Mouse (Mus musculus) midbrain, embryonic 11.5 days (tissue): Measurements from ENCODE around the gene Hist1h3g. TPM values are rescaled to one million over a fixed set of nuclear protein-coding genes. Genes with fewer than 3 reads are reported as not detected.
A peak's percentile ranks its signal among the peaks of the same experiment; 100 is the strongest.
"Not testable (repeated sequence)": the region's sequence is repeated elsewhere in the genome, so short reads cannot be mapped to it uniquely, and the experiment has no call there.

Source experiments
- ATAC-seq: fragments of 200-750 bp; cut with Nextera tagmentation; 2 replicates; pipeline ENCODE4 v1.8.0; 2017; ENCODE audit warnings: moderate TSS enrichment, moderate library complexity; ENCODE audit not compliant: low FRiP score
- DNase-seq: peaks from one replicate; pipeline ENCODE4 v3.0.0; 2015; ENCODE audit warnings: low spot score; ENCODE audit errors: missing footprints
- H3K27ac ChIP-seq: fragments of 300-500 bp; sonication (generic); 2 replicates; pipeline ENCODE4 v1.5.1; 2014; ENCODE audit warnings: low read depth, low read length
- H3K27me3 ChIP-seq: fragments of 300-500 bp; sonication (generic); 2 replicates; pipeline ENCODE4 v1.6.1; 2014; ENCODE audit warnings: mild to moderate bottlenecking, low read length, moderate library complexity, mixed read lengths; ENCODE audit not compliant: control insufficient read depth, insufficient read depth
- H3K36me3 ChIP-seq: fragments of 300-500 bp; sonication (generic); 2 replicates; pipeline ENCODE4 v1.6.1; 2014; ENCODE audit warnings: mild to moderate bottlenecking, low read length, moderate library complexity, mixed read lengths; ENCODE audit not compliant: control insufficient read depth, insufficient read depth
- H3K4me1 ChIP-seq: fragments of 300-500 bp; sonication (generic); 2 replicates; pipeline ENCODE4 v1.6.1; 2014; ENCODE audit warnings: low read length; ENCODE audit not compliant: control insufficient read depth, insufficient read depth
- H3K4me2 ChIP-seq: fragments of 300-500 bp; sonication (generic); 2 replicates; pipeline ENCODE4 v1.6.1; 2014; ENCODE audit warnings: mild to moderate bottlenecking, moderate library complexity
- H3K4me3 ChIP-seq: fragments of 300-500 bp; sonication (generic); 2 replicates; pipeline ENCODE4 v1.5.1; 2014; ENCODE audit warnings: low read depth, low read length
- H3K9ac ChIP-seq: fragments of 300-500 bp; sonication (generic); 2 replicates; pipeline ENCODE4 v1.6.1; 2014; ENCODE audit warnings: low read length
- H3K9me3 ChIP-seq: fragments of 300-500 bp; sonication (generic); 2 replicates; pipeline ENCODE4 v1.6.1; 2016; ENCODE audit warnings: low read length; ENCODE audit not compliant: control insufficient read depth
- WGBS: fragments of 180-500 bp; shearing (Covaris S2); extraction: QIAGEN DNeasy Blood & Tissue Kit; methylation state at CpG from one replicate; pipeline ENCODE4 v1.1.7; 2014; 5-methylcytosine and 5-hydroxymethylcytosine counted together
- polyA plus RNA-seq: library from polyadenylated mRNA; unstranded; fragments of >200 nt; fragmentation: Nextera tagmentation; extraction: Ambion mirVana; gene quantifications from 2 replicates; pipeline ENCODE4 v1.2.1, GENCODE M21; 2014

The Hist1h3g gene
- polyA plus RNA-seq, 1 experiment from 2014 or later: 4.0 TPM

GRCm38 (mm10) chr13:23530181-23530900 lies 4.9 kb upstream of the Hist1h3g start:
- H3K4me1 ChIP-seq: peaks cover 10% of the 10 kb centered on the region; the same call in 1 of the 2 replicates
- DNase-seq: peak; percentile 97
- WGBS: under 1% methylated on average over 20 of the region's 20 CpGs

GRCm38 (mm10) chr13:23530901-23531875 lies 4.0 kb upstream of the Hist1h3g start, which contains the start of gene Hist1h4h:
Hist1h4h (plus strand) TSS chr13:23531050.
- WGBS: under 1% methylated on average over 57 of the region's 70 CpGs
- Histone ChIP-seq H3K4me2 (peak within 1 kb of the TSS; percentile 45), H3K9me3 (no peaks in the 10 kb centered on the region), H3K36me3 (no peaks in the 10 kb centered on the region), H3K27ac (peak within 1 kb of the TSS; percentile 98), H3K4me3 (peak within 1 kb of the TSS; percentile 45), H3K4me1 (peaks cover 11% of the 10 kb centered on the region), H3K27me3 (no peaks in the 10 kb centered on the region), H3K9ac (peak within 1 kb of the TSS; percentile 86)
- DNase-seq (peak; percentile 99), ATAC-seq (peak; percentile 75)

More at GRCm38 (mm10) chr13:23530181-23530900, 4.9 kb upstream of the Hist1h3g start:
- peak overlapping the region; percentile 86 for H3K9ac ChIP-seq
- peak overlapping the region; percentile 45 for H3K4me3 ChIP-seq
- H3K36me3 ChIP-seq: no peaks in the 10 kb centered on the region
- no peaks in the 10 kb centered on the region for H3K9me3 ChIP-seq
- H3K4me2 ChIP-seq: peak overlapping the region; percentile 45
- ATAC-seq: no peak
- peak overlapping the region; percentile 98 for H3K27ac ChIP-seq
- H3K27me3 ChIP-seq: no peaks in the 10 kb centered on the region

GRCm38 (mm10) chr13:23532262-23533075 lies 2.8 kb upstream of the Hist1h3g start:
- no peaks in the 10 kb centered on the region for H3K27me3 ChIP-seq
- H3K9me3 ChIP-seq: no peaks in the 10 kb centered on the region

GRCm38 (mm10) chr13:23533560-23534367 lies 1.5 kb upstream of the Hist1h3g start, which contains the start of gene Hist1h2af:
Hist1h2af (plus strand) TSS chr13:23533906.
- Histone ChIP-seq H3K4me1 (peaks cover 19% of the 10 kb centered on the region), H3K27ac (peak within 1 kb of the TSS; percentile 98), H3K4me2 (peak within 1 kb of the TSS; percentile 45), H3K9ac (peak within 1 kb of the TSS; percentile 66), H3K4me3 (peak within 1 kb of the TSS; percentile 48)
- ATAC-seq: peak; percentile 64
- under 1% methylated on average over 22 of the region's 53 CpGs for WGBS
- H3K36me3 ChIP-seq, H3K27me3 ChIP-seq, H3K9me3 ChIP-seq: not testable (repeated sequence)
- DNase-seq: peak; percentile 94

More at GRCm38 (mm10) chr13:23532262-23533075, 2.8 kb upstream of the Hist1h3g start:
- Histone ChIP-seq H3K4me1 (peaks cover 19% of the 10 kb centered on the region), H3K36me3 (no peaks in the 10 kb centered on the region), H3K27ac (peak overlapping the region; percentile 98), H3K9ac (peak overlapping the region; percentile 86), H3K4me2 (peak overlapping the region; percentile 45), H3K4me3 (peak overlapping the region; percentile 45)
- 23% methylated on average over 9 of the region's 9 CpGs for WGBS
- DNase-seq (peak; percentile 91), ATAC-seq (no peak)

GRCm38 (mm10) chr13:23534368-23535131 lies 672 bp upstream of the Hist1h3g start:
- peak; percentile 10 for ATAC-seq
- under 1% methylated on average over 15 of the region's 15 CpGs for WGBS
- H3K4me1 ChIP-seq: peaks cover 16% of the 10 kb centered on the region

GRCm38 (mm10) chr13:23536076-23536822 lies 1.0 kb downstream of the Hist1h3g start:
- no peaks in the 10 kb centered on the region for H3K9me3 ChIP-seq
- peaks cover 16% of the 10 kb centered on the region for H3K4me1 ChIP-seq
- H3K27ac ChIP-seq: peak overlapping the region; percentile 98
- 22% methylated on average over 7 of the region's 7 CpGs for WGBS
- H3K36me3 ChIP-seq: no peaks in the 10 kb centered on the region
- DNase-seq (peak; percentile 87), ATAC-seq (no peak)
- peak overlapping the region; percentile 48 for H3K4me3 ChIP-seq
- peak overlapping the region; percentile 45 for H3K4me2 ChIP-seq
- H3K9ac ChIP-seq: peak overlapping the region; percentile 69
- no peaks in the 10 kb centered on the region for H3K27me3 ChIP-seq

More at GRCm38 (mm10) chr13:23534368-23535131, 672 bp upstream of the Hist1h3g start:
- peak overlapping the region; percentile 66 for H3K9ac ChIP-seq
- no peaks in the 10 kb centered on the region for H3K9me3 ChIP-seq
- peak; percentile 97 for DNase-seq
- H3K4me2 ChIP-seq: peak overlapping the region; percentile 45
- no peaks in the 10 kb centered on the region for H3K27me3 ChIP-seq
- peak overlapping the region; percentile 48 for H3K4me3 ChIP-seq
- H3K36me3 ChIP-seq: no peaks in the 10 kb centered on the region
- peak overlapping the region; percentile 98 for H3K27ac ChIP-seq
